Mouse (Mus musculus) layer of hippocampus, adult 2 months (tissue): Measurements from ENCODE around the gene Reep6. TPM values are rescaled to one million over a fixed set of nuclear protein-coding genes. Genes with fewer than 3 reads are reported as not detected.
A peak's percentile ranks its signal among the peaks of the same experiment; 100 is the strongest.
"Not testable (repeated sequence)": the region's sequence is repeated elsewhere in the genome, so short reads cannot be mapped to it uniquely, and the experiment has no call there.

ENCODE experiments used
- DNase-seq, 2 experiments: peaks; one replicate each; pipeline ENCODE4 v3.0.0; 2022; ENCODE audit warnings: low spot score in 2 of 2
- H3K27ac ChIP-seq: fragments of 200-600 bp; 2 replicates; pipeline ENCODE4 v1.8.1; 2022
- H3K4me3 ChIP-seq: fragments of 200-600 bp; 2 replicates; pipeline ENCODE4 v1.8.1; 2022; ENCODE audit warnings: mild to moderate bottlenecking
- CTCF ChIP-seq: fragments of 200-600 bp; conservative IDR thresholded peaks from 2 replicates; pipeline ENCODE4 v1.8.1; 2022; ENCODE audit warnings: antibody characterized with exemption, mild to moderate bottlenecking, moderate library complexity
- total RNA-seq, 2 experiments: library from RNA; stranded (reverse); gene quantifications; 2 replicates each; pipeline ENCODE4 v1.2.3; 2021

The Reep6 gene
- total RNA-seq, 2 experiments from 2014 or later, result 9.6 to 11.0 TPM

DNA sequence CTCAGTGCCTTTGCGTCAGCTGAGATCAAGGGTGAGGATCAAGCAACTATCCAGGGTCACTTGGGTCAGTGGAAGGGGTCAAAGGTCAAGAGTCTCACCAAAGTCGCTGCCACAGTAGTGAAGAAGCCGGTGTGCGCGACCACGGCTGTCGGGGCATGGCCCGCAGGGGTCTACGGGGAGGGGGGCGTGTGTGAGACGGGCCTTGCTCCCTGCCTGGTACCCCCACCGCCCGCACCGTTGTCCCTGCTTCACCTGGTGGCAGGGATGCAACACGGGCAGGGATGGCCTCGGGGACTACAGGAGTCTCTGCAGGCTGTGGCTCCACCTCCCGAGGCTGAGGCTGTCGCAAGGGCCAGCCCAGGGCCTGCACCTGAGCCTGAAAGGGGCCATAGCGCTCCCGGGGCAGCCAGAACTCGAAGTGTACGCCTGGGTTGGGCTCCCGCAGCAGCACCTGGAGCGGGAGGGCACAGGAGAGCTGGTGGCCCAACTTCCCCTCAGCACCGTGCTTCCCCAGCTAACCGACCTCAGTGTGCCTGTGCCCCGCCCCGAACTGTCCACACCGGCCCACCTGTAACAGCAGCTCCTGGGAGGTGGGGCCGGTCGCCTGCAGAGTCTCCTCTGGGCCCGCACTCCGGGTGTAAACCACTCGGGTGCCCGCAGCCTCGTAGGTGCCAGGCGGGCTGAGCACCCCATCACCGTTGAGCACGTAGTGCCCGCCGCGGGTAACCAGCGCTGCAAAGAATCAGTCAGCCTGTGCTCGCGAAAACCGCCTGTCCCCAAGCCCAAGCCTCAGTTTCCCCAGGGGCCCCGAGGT lies 11.9 kb downstream of the Reep6 start:
- TF ChIP-seq CTCF, result no peak
- Histone ChIP-seq H3K4me3 (peak overlapping the region; percentile 44; the same call in 1 of the 2 replicates), H3K27ac (no peak overlapping the region)
- DNase-seq, result no peak

DNA sequence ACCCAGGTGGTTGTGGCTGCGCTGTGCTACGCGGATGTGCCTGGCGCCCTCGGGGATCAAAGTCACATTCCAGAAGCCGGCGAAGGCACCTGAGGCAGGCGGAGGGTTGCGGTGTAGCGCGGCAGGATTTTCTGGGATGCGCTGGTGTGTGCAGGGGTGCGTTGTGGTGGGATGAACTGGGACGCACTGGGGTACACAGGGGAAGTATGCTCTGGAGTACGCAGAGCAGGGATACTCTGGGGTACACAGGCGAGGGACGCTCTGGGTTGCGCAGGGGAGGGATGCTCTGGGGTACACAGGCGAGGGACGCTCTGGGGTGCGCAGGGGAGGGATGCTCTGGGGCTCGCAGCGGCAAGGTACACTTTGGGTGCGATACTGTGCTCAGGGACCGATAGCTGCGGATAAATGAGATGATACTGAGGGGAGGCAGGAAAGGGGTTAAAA lies 12.6 kb downstream of the Reep6 start:
- DNase-seq, result no peak
- Histone ChIP-seq H3K4me3 (peak overlapping the region; percentile 44; the same call in 1 of the 2 replicates), H3K27ac (no peak overlapping the region)
- no peak for TF ChIP-seq CTCF

DNA sequence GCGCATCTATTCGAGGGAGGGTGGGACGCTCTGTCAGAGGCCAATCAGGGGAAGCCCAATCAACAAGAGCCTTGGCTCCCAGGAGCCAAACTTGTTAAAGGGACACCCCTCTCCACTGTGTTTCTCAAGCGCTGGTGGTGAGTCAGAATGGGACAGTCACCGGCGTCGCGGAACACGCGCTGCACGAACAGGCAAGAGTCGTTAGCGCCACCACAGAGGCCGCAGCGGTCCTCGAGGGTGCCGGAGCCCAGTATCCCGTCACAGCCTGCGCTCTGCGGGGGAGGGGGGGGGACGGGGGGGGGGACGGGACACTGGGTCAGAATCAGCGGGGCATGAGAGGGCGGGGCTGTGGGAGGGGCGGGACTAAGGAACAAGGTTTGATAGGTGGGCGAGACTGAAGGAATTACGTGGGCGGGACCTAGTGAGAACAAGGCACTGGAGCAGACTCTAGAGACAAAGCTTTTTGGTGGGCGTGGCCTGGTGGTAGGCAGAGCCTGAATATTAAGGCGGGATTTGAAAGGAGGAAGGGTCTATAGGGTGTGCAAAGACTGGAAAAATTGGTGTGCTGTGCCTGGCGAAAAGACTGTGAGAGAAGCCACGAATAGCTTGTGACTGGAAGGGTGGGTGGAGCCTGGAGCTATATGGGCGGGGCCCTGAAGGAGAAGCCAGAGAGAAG lies 13.1 kb downstream of the Reep6 start:
- TF ChIP-seq CTCF, result no peak
- peak overlapping the region; percentile 44 for H3K4me3 ChIP-seq

DNA sequence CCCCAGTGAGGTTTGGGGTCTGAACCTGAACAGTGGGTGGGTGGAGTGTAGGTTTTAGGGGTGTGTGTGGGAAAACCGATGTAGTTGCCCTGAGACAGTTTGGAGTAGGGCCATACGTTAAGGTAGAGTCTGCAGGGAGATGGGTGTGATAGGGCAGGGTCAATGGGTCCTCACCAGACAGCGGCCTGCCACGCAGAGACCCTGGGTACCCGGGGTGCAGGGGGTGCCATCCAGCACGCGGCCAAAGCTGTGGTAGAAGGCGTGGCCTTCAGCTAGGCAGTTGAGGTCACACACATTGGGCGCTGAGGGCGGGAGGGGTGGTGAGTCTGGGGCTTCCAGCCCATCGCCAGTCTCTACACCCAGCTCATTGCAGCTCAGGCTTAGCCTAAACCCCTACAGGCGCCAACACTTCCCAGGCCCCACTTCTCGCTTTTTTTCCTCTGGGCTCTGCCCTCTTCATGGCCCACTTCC lies 13.7 kb downstream of the Reep6 start:
- no peak for DNase-seq
- Histone ChIP-seq H3K27ac (peak overlapping the region; percentile 82), H3K4me3 (peak overlapping the region; percentile 44)
- TF ChIP-seq CTCF, result no peak

More for the DNA sequence above, 13.1 kb downstream of the Reep6 start:
- peak in 1 of 2 experiments; percentile 48 for DNase-seq
- H3K27ac ChIP-seq, result peak overlapping the region; percentile 82

DNA sequence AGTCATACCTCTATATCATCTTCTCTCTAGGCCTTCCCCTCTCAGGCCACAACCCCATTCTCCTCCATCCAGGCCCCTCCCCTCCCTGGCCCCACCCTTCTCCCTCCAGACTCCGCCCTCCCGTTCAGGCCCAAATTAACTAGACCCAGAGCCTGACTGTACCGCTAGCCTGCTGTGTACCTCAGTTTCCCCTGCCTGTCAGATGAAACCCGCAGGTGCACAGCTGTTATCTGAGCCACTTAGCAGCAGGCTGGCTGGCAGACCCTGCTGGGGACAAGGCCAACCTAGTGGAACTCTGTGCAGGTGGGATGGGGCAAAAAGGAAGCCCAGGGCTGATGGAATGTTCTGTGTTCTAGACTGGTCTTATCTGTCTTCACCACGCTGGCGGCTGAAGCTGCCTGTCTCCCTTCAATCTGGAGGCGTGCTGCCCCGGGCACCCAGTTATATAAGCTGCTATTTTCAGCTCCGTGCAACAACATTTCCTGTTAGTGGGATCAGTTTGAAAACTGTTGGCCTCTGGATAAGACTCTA lies 14.4 kb downstream of the Reep6 start:
- TF ChIP-seq CTCF, result no peak

DNA sequence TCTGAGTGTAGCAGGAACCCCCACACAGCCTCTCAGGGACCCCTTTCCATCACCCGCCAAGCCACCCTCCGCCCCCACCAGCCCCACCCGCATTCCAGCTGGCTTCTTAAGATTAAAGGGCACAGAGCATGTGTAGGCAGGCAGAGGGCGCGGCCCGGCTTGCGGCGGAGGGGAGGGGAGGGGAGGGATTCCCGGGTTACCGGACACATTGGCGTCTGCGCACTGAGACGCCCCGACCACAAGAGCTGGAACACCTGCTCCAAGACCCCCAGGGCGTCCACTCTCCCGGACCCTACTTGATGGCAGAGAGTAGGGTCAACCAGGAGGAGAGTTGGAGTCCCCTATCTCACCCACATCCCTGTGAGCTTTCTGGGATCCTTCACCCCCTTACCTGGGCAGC lies 15.4 kb downstream of the Reep6 start:
- H3K4me3 ChIP-seq, result no peak overlapping the region
- TF ChIP-seq CTCF, result no peak
- no peak for DNase-seq

More for the DNA sequence above, 14.4 kb downstream of the Reep6 start:
- Histone ChIP-seq H3K4me3 (peak overlapping the region; percentile 44), H3K27ac (peak overlapping the region; percentile 82)
- peak in 1 of 2 experiments; percentile 42 for DNase-seq

DNA sequence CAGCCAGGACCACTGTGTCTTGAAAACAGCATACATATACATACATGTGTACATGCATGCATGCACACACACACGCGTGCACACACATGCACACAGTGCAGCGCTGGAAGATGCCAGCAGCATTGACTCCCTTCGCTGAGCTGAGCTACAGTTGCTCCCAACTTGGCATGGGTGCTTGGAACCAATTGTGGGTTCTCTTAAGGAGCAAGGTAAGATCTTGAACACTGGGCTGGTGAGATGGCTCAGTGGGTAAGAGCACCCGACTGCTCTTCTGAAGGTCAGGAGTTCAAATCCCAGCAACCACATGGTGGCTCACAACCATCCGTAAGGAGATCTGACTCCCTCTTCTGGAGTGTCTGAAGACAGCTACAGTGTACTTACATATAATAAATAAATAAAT lies 16.2 kb downstream of the Reep6 start:
- H3K4me3 ChIP-seq, H3K27ac ChIP-seq, DNase-seq: not testable (repeated sequence)

More for the DNA sequence above, 15.4 kb downstream of the Reep6 start:
- peak overlapping the region; percentile 82 for H3K27ac ChIP-seq

DNA sequence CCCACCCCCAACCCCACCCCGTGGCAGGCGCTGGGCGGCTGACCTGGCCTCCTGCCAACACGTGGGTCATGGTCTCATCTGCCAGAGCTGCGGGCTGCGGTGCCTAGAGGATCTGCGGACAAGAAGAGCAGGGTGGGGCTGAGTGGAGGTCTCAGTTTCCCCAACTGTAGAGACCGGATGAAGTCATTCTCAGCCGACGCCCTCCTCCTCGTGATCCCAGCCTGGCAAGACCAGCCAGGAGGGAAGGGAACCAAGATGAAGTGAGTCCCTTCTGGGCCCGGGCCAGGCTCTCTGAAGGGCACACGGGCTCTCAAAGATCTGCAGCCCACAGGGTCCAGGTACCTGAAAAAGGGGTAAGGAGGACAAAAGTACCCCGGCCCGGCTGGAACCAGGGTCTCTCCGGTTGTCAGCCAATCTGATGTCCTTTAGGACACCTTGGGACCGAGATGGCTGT lies 17.8 kb downstream of the Reep6 start:
- H3K27ac ChIP-seq, result 0 out of 2 replicates have a peak overlapping the region, but pooled peaks have one; percentile 14
- no peak for TF ChIP-seq CTCF
- peak overlapping the region; percentile 47; the same call in 1 of the 2 replicates for H3K4me3 ChIP-seq
- no peak for DNase-seq

DNA sequence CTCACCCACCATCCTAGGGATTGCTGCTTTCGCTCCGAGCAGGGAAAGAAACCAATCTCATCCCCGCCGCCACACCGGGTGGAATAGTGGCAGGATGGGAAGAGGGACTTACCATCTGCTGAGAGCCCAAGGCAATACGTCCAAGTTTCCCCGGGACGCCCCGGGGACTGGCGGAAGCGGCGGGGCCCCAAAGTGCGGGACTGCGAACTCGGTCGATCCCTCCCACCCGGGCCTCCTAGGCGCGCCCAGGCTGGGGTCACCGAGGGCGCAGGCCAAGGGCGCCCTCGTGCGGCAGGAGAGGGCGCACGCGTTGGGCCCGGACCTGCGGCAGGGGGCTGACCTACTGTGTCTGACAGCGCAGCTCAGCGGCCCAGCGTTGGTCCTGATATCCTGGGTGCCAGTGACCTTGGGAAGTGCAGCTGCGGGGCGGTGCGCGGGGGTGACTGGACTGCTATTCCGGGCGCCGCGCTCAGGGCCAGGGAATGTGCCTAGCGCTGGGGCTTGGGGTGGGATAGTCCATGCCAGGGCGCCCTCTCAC lies 18.6 kb downstream of the Reep6 start, which contains the start of gene Adamtsl5:
Gene Adamtsl5, minus strand, starts transcription at position 169 of the 538 bp plus-strand sequence.
- TF ChIP-seq CTCF, result peak; percentile 82
- no peak for DNase-seq
- Histone ChIP-seq H3K4me3 (peak within 1 kb of the TSS; percentile 47), H3K27ac (0 out of 2 replicates have a peak within 1 kb of the TSS, but pooled peaks have one; percentile 14)

DNA sequence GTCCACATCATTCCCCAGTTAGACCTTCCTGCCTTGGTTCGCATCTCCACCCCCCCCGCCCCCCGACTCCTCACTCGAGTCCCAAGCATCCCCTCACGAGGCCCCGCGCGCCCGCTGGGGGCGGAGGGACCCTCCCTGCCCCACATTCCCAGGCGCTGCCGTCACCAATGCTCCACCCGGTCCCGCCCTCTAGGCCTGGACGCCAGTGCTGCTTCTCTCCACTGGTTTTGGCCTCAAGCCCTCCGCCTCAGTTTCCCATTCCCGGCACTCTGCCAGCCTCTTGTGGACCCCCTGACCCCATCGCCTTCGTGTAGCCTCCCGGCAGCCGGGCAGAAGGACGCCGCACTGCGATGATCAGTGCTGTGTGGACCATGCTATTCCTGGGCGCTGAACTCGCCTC lies 19.2 kb downstream of the Reep6 start:
- no peak for TF ChIP-seq CTCF
- Histone ChIP-seq H3K4me3 (no peak overlapping the region), H3K27ac (no peak overlapping the region)
- DNase-seq, result no peak

DNA sequence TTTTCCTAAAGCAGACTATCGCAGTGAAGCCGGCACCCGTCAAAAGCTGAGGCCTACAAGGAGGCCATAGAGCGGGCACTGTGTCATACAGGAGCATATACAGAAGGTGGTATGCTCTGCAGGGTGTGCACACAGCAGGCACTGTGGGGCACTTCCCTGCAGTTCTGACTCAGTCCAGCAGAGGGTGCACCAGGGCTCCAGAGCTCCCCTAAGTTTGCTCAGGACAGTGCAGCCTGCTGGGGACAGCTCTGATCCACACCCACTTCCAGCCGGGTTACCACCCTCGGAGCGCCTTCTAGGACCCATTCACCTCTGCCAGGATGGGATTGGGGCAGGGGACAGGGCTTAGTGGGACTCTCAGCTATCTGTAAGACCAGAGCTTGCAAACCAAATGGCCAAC lies 20.5 kb downstream of the Reep6 start:
- Histone ChIP-seq H3K27ac (no peak overlapping the region), H3K4me3 (no peak overlapping the region)
- peak; percentile 77 to 92 for DNase-seq
- peak; percentile 99 for TF ChIP-seq CTCF

DNA sequence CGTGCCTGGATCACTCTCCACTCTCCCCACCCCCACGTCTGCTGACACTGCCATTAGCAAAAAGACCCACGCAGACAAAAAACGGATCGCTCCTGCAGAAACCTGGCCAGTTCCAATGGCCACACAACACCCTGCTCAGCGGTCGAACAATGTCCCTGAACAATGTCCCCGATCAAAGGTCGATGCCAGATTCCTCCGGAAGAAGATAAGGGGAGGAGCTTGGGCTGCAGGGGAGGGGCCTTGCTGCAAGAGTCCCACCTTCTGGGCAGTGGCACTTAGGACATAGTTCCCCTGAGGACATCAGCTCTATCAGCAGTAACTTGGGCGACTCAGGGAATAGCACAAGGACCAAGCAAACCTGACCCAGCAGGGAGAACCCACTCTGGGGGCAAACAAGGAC lies 22.1 kb downstream of the Reep6 start:
- H3K27ac ChIP-seq, result no peak overlapping the region
- no peak for DNase-seq
- no peak overlapping the region for H3K4me3 ChIP-seq
- no peak for TF ChIP-seq CTCF
